Mouse (Mus musculus) lung, adult 18-20 months (tissue): ENCODE results near the gene Sppl2b.
"Not testable (repeated sequence)": the region's sequence is repeated elsewhere in the genome, so short reads cannot be mapped to it uniquely, and the experiment has no call there.

Source experiments
- DNase-seq, 2 experiments: peaks; one replicate each; pipeline ENCODE4 v3.0.0; 2022; ENCODE audit warnings: mixed read lengths in 2 of 2

The Sppl2b gene

GRCm38 (mm10) chr10:80824827-80825226, 30.2 kb upstream of the Sppl2b start:
- no peak for DNase-seq

- DNase-seq = peak; percentile 100
Observed at GRCm38 (mm10) chr10:80826151-80827062, 28.7 kb upstream of the Sppl2b start, which contains the start of gene Oaz1. Gene Oaz1 (plus strand): TSS chr10:80826656.

- no peak for DNase-seq
Observed at GRCm38 (mm10) chr10:80827063-80827869, 27.8 kb upstream of the Sppl2b start.

GRCm38 (mm10) chr10:80827870-80828420, 27.1 kb upstream of the Sppl2b start:
- no peak for DNase-seq

GRCm38 (mm10) chr10:80828587-80828986, 26.5 kb upstream of the Sppl2b start:
- not testable (repeated sequence) for DNase-seq

GRCm38 (mm10) chr10:80829359-80830278, 25.5 kb upstream of the Sppl2b start:
- DNase-seq = no peak

GRCm38 (mm10) chr10:80831136-80831535, 23.9 kb upstream of the Sppl2b start:
- DNase-seq = peak; percentile 80 to 88

GRCm38 (mm10) chr10:80832818-80833217, 22.3 kb upstream of the Sppl2b start:
- no peak for DNase-seq

GRCm38 (mm10) chr10:80835617-80836016, 19.5 kb upstream of the Sppl2b start:
- DNase-seq = no peak

GRCm38 (mm10) chr10:80836949-80837379, 18.1 kb upstream of the Sppl2b start:
- DNase-seq = no peak

GRCm38 (mm10) chr10:80837827-80838226, 17.2 kb upstream of the Sppl2b start:
- DNase-seq = no peak

- DNase-seq = no peak
Observed at GRCm38 (mm10) chr10:80838346-80838912, 16.6 kb upstream of the Sppl2b start.

- DNase-seq = no peak
Observed at GRCm38 (mm10) chr10:80839848-80840247, 15.2 kb upstream of the Sppl2b start.

- no peak for DNase-seq
Observed at GRCm38 (mm10) chr10:80841685-80842084, 13.4 kb upstream of the Sppl2b start.

- no peak for DNase-seq
Observed at GRCm38 (mm10) chr10:80842334-80842733, 12.7 kb upstream of the Sppl2b start.

- DNase-seq = no peak
Observed at GRCm38 (mm10) chr10:80843087-80843930, 11.8 kb upstream of the Sppl2b start.

- no peak for DNase-seq
Observed at GRCm38 (mm10) chr10:80843931-80844547, 11.0 kb upstream of the Sppl2b start, which contains the start of gene Lingo3. Gene Lingo3 (minus strand): TSS chr10:80844039.

- DNase-seq = no peak
Observed at GRCm38 (mm10) chr10:80845055-80845693, 9.9 kb upstream of the Sppl2b start.

- DNase-seq = no peak
Observed at GRCm38 (mm10) chr10:80845732-80846131, 9.3 kb upstream of the Sppl2b start.

GRCm38 (mm10) chr10:80848571-80848970, 6.5 kb upstream of the Sppl2b start:
- DNase-seq = peak; percentile 64 to 81
